Mouse (Mus musculus) liver, adult 2 months (tissue): ENCODE results near the gene Pak1. TPM values are rescaled to one million over a fixed set of nuclear protein-coding genes. Genes with fewer than 3 reads are reported as not detected.

ENCODE experiments used
- DNase-seq: peaks from one replicate; pipeline ENCODE4 v3.0.0-alpha.2; 2011; ENCODE audit warnings: low read depth, low spot score; ENCODE audit errors: extremely low read depth
- H3K27ac ChIP-seq: fragments of 200-500 bp; replicated peaks from 2 replicates; pipeline ENCODE4 v1.5.1; 2012; ENCODE audit warnings: low read depth, mild to moderate bottlenecking, control low read depth, inconsistent platforms, low read length; ENCODE audit not compliant: insufficient read depth
- H3K27me3 ChIP-seq: fragments of 200-500 bp; 2 replicates; pipeline ENCODE4 v1.6.1; 2012; ENCODE audit warnings: mild to moderate bottlenecking, moderate library complexity, low read length, inconsistent platforms; ENCODE audit not compliant: control insufficient read depth, insufficient read depth
- H3K36me3 ChIP-seq: fragments of 200-500 bp; 2 replicates; pipeline ENCODE4 v1.6.1; 2012; ENCODE audit warnings: low read length, inconsistent platforms; ENCODE audit not compliant: control insufficient read depth, insufficient read depth
- H3K4me1 ChIP-seq: fragments of 200-500 bp; 2 replicates; pipeline ENCODE4 v1.6.1; 2011; ENCODE audit warnings: low read length; ENCODE audit not compliant: control insufficient read depth, insufficient read depth
- H3K4me3 ChIP-seq: fragments of 200-500 bp; 2 replicates; pipeline ENCODE4 v1.5.1; 2011; ENCODE audit warnings: low read depth, mild to moderate bottlenecking, control low read depth, low read length, moderate library complexity; ENCODE audit not compliant: insufficient read depth
- H3K79me2 ChIP-seq: fragments of 200-500 bp; 2 replicates; pipeline ENCODE4 v1.6.1; 2012; ENCODE audit warnings: inconsistent platforms, mild to moderate bottlenecking, low read length, moderate library complexity; ENCODE audit not compliant: control insufficient read depth, insufficient read depth
- H3K9ac ChIP-seq: fragments of 200-500 bp; 2 replicates; pipeline ENCODE4 v1.6.1; 2012; ENCODE audit warnings: low read depth, mild to moderate bottlenecking, control low read depth, inconsistent platforms, low read length
- CTCF ChIP-seq: fragments of 200-500 bp; IDR thresholded peaks from 2 replicates; pipeline ENCODE4 v1.5.1; 2011; ENCODE audit warnings: low read depth, low read length, control low read depth
- POLR2A ChIP-seq: fragments of 200-500 bp; IDR thresholded peaks from 2 replicates; pipeline ENCODE4 v1.6.1; 2011; ENCODE audit warnings: low read length, control low read depth; ENCODE audit not compliant: insufficient read depth; ENCODE audit errors: extremely low read depth
- WGBS: fragments of 180-500 bp; shearing (Covaris S2); methylation state at CpG from one replicate; pipeline ENCODE4 v1.1.7; 2018; 5-methylcytosine and 5-hydroxymethylcytosine counted together
- polyA plus RNA-seq: library from polyadenylated mRNA; depleted of rRNA; stranded (reverse); fragments of >200 nt; gene quantifications from 2 replicates; pipeline ENCODE4 v1.2.3, GENCODE M21; 2012; rRNA removed
- total RNA-seq: library from RNA; depleted of rRNA; stranded (reverse); fragments of >200 nt; gene quantifications from 2 replicates; pipeline ENCODE4 v1.2.3, GENCODE M21; 2014; rRNA removed

Pak1 gene
- total and polyA plus RNA-seq, 2 experiments = 1.2 to 3.0 TPM

DNA sequence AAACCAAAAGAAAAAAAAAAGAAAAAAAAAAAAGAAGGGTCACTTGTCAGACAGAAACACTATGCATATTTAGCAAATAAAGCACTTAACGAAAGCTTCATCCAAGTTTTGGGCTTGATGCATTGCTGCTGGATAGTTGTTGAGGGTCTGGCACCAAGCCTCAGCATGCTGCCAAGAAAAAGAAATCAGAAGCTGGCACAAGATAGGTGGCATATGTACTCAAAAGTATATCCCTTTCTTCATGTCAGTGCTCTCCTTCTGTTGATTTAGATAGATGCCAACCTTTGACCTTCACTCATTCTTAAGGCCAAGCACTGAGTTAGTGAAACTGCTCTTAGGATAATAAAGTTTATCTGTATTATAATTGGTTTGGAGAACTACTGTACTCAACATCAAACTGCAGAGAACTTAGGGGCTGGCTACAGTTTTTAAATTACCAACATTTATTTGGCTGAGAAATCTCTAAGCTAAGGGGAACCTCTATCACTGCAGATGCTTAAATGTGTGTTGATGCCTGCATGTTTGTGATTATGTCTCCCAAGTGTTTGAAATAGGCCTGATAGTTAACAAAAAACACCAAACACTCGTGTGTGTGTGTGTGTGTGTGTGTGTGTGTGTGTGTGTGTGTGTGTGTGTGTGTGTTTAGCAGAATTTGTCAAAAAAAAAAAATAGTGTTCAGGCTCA is 126.6 kb downstream of the Pak1 start:
- 69% methylated on average over 2 of the region's 2 CpGs for WGBS
- no peaks in the 10 kb centered on the region for H3K4me1 ChIP-seq
- no peak for DNase-seq
- H3K4me3 ChIP-seq = no peak overlapping the region
- H3K27ac ChIP-seq = no peak overlapping the region
- H3K79me2 ChIP-seq = no peaks in the 10 kb centered on the region
- TF ChIP-seq CTCF = no peak
- TF ChIP-seq POLR2A = no peak
- H3K9ac ChIP-seq = no peak overlapping the region
- no peaks in the 10 kb centered on the region for H3K36me3 ChIP-seq
- H3K27me3 ChIP-seq = no peaks in the 10 kb centered on the region

DNA sequence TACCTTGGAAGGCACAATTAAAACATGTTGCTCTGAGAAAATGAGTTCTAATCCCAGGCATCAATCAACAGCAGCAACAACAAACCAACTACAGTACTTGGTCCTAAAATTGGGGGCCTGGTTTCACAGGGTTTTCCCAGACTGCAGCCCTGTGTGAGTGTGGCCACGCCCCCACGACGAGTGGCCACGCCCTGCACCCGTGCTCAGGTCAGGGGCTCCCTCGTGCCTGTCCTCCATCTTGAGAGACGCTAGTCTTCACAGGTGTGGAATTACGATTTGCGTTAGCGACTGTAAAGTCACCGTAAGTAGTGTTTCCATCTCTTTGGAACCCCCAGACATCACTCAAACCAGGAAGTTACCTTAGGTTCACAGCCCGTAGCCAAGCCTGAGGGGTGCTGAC is 131.4 kb downstream of the Pak1 start, which contains the start of gene Gdpd4:
Gene Gdpd4 (plus strand): TSS at position 214 of the 400 bp plus-strand sequence.
- no peak within 1 kb of the TSS for H3K9ac ChIP-seq
- DNase-seq = no peak
- TF ChIP-seq POLR2A (no peak), CTCF (no peak)
- H3K4me1 ChIP-seq = no peaks in the 10 kb centered on the region
- no peaks in the 10 kb centered on the region for H3K36me3 ChIP-seq
- H3K27me3 ChIP-seq = no peaks in the 10 kb centered on the region
- no peaks in the 10 kb centered on the region for H3K79me2 ChIP-seq
- H3K4me3 ChIP-seq = no peak within 1 kb of the TSS
- 79% methylated on average over 12 of the region's 12 CpGs for WGBS
- H3K27ac ChIP-seq = no peak within 1 kb of the TSS

DNA sequence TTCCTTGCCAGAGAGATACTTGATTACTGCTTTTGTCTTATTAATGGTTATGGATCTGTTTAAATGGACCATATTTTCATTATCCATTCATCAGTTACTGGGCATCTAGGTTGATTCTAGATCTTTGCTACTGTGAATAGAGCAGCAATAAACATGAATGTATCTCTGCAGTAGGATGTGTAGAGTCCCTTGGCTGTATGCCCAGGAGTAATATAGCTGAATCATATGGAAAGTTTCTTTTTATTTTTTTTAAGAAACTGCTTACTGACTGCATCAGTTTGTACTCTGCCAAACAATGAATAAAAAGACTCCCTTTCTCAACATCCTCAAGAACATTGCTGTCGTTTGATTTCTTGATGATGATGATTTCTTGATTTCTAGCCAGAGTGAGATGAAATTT is 137.5 kb downstream of the Pak1 start:
- WGBS = 63% methylated on average over 1 of the region's 1 CpGs
- no peaks in the 10 kb centered on the region for H3K4me1 ChIP-seq
- no peak for TF ChIP-seq POLR2A

DNA sequence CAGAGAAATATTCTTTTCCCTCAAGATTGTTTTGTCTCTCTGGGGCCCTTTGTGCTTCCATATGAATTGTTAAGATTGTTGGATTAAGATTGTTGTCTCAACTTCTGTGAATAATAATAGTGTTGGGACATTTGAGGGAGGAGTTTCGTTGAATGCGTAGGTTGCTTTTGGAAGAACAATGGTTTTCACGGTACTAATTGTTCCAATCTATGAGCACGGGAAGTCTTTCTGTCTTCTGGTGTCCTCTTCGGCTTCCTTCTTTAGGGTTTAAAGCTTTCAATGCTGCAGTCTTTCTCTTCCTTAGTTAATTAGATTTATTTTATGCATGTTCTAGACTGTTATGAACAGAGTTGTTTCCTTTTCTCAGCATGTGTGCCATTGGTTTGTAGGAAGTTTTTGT is 138.6 kb downstream of the Pak1 start:
- Histone ChIP-seq H3K36me3 (no peaks in the 10 kb centered on the region), H3K27me3 (no peaks in the 10 kb centered on the region), H3K9ac (no peak overlapping the region), H3K27ac (no peak overlapping the region), H3K79me2 (no peaks in the 10 kb centered on the region), H3K4me1 (no peaks in the 10 kb centered on the region), H3K4me3 (no peak overlapping the region)
- 93% methylated on average over 5 of the region's 5 CpGs for WGBS
- TF ChIP-seq POLR2A = no peak
- DNase-seq = no peak

More for the DNA sequence above, 137.5 kb downstream of the Pak1 start:
- H3K4me3 ChIP-seq = no peak overlapping the region
- H3K27ac ChIP-seq = no peak overlapping the region
- no peak for DNase-seq
- no peaks in the 10 kb centered on the region for H3K36me3 ChIP-seq
- H3K79me2 ChIP-seq = no peaks in the 10 kb centered on the region
- H3K9ac ChIP-seq = no peak overlapping the region
- no peaks in the 10 kb centered on the region for H3K27me3 ChIP-seq

DNA sequence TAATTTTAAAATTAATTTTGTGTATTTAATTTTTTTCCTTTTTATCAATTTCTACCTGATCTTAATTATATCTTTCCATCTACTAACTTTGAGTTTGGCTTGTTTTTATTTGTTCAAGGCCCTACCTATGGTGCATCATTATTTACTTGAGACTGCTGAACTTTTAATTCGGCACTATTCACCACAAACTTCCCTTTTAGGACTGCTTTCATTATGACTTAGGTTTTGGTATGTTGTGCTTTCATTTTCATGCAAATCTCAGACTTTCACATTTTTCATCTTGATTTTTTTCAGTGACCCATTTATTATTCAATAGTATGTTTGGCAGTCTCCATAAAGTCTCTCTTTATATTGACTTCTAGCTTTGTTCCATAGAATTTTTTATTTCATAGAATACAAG is 156.1 kb downstream of the Pak1 start:
- Histone ChIP-seq H3K36me3 (no peaks in the 10 kb centered on the region), H3K4me1 (no peaks in the 10 kb centered on the region), H3K9ac (no peak overlapping the region), H3K79me2 (no peaks in the 10 kb centered on the region), H3K27ac (no peak overlapping the region), H3K4me3 (no peak overlapping the region), H3K27me3 (no peaks in the 10 kb centered on the region)
- 85% methylated on average over 1 of the region's 1 CpGs for WGBS
- peak; percentile 14 for DNase-seq
- TF ChIP-seq CTCF = no peak
- TF ChIP-seq POLR2A = no peak

Other genes with a start within 250 kb of the Pak1 start
- 33.7 and 45.0 TPM in 2 replicates for gene Aamdc, start 209.0 kb upstream of the Pak1 start, total RNA-seq
- gene Aamdc, start 209.0 kb upstream of the Pak1 start, polyA plus RNA-seq = 23.9 and 24.9 TPM in 2 replicates
- gene Rsf1, start 208.7 kb upstream of the Pak1 start, total RNA-seq = 7.4 and 8.0 TPM in 2 replicates
- gene Rsf1, start 208.7 kb upstream of the Pak1 start, polyA plus RNA-seq = 0.93 and 1.2 TPM in 2 replicates
- gene Clns1a, start 91.9 kb upstream of the Pak1 start, total RNA-seq = 26.0 and 29.1 TPM in 2 replicates
- 17.1 and 21.6 TPM in 2 replicates for gene Clns1a, start 91.9 kb upstream of the Pak1 start, polyA plus RNA-seq
- 17.1 and 22.2 TPM in 2 replicates for gene Aqp11, start 50.3 kb upstream of the Pak1 start, total RNA-seq
- 36.8 and 40.2 TPM in 2 replicates for gene Aqp11, start 50.3 kb upstream of the Pak1 start, polyA plus RNA-seq
- gene Gdpd4, start 131.4 kb downstream of the Pak1 start, total RNA-seq = not detected in 2 replicates
- not detected in 2 replicates for gene Gdpd4, start 131.4 kb downstream of the Pak1 start, polyA plus RNA-seq